Mouse (Mus musculus) left cerebral cortex, postnatal 4 days (tissue): ENCODE data around the gene Atg16l1. TPM values are rescaled to one million over a fixed set of nuclear protein-coding genes. Genes with fewer than 3 reads are reported as not detected.
"Not testable (repeated sequence)": the region's sequence is repeated elsewhere in the genome, so short reads cannot be mapped to it uniquely, and the experiment has no call there.

Experiments
- DNase-seq: peaks from one replicate; pipeline ENCODE4 v3.0.0-alpha.2; 2022
- intact Hi-C: fragments of 180-260 bp; cut with DNase I; formaldehyde crosslinking; loops from one replicate; pipeline ENCODE4 v1.15.1; 2025
- total RNA-seq, 2 experiments: library from RNA; stranded (reverse); gene quantifications; 2 replicates each; pipeline ENCODE4 v1.2.3; 2021

Gene Atg16l1
- total RNA-seq, 2 experiments from 2014 or later: 79.4 to 83.8 TPM

DNA sequence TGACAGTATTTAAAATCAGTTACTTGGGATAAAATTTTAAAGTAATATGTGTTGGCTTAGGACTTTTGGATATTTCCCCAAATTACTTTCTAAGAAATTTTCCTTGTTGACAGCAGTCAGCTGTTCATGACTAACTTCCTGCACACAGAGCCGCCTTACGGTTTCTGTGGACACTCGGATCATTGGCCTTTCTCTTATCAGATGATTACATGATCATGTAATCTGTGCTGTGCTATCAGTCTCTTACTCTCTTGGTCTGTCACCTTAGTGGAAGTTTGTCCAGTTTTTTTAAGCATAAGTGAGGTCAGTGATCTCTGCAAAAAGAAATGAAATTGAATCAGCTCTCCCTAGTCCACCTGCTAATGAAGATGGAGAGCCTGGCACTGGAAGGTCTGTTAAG lies 16.1 kb downstream of the Atg16l1 start:
- DNase-seq: no peak
- intact Hi-C loops: loop anchor here (10.0 kb wide), 1 partner anchor 173 kb away; no protein-coding TSS in a partner anchor

DNA sequence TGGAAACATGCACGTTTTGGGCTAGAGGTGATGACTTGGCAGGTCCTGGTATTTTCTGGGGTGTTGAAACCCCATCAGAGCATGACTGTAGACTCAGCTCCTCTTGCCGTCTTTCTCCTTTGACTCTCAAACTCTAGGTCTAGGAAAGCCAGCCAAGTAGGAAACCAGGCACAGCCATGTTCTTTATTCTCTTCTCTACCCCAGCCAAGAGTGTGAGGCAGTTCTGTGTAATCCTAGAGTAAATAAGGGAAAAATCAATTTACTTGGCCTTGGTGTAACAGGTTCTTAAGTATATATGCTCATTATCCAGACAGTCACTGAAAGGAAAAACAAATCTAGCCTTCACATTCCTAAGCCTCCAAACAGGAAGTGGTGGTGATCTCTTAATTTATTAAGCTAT lies 17.7 kb downstream of the Atg16l1 start:
- DNase-seq: no peak
- intact Hi-C loops: loop anchor here (10.0 kb wide), 1 partner anchor 171 kb away; no protein-coding TSS in a partner anchor

DNA sequence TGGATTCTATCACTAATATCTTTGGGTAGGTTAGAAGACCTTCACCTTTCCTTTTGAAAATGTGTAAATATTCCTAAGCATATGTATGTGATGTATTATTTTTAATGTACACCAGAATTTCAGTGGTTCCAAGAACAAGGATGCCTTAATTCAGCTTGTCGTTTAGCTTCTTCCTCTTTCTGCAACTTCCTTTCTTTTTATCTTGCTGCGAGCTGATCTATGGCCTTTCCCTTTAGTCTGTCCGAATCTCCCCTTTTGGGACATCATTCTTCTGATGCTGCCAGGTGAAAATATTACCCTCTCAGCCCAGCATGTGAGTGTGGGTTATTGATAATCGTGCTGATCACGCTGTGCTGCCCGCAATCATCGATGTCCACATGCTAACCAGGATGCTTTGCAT lies 19.2 kb downstream of the Atg16l1 start:
- no peak for DNase-seq
- intact Hi-C loops: loop anchor here (5.0 to 10.0 kb wide), 2 partner anchors 170 to 543 kb away; no protein-coding TSS in a partner anchor

DNA sequence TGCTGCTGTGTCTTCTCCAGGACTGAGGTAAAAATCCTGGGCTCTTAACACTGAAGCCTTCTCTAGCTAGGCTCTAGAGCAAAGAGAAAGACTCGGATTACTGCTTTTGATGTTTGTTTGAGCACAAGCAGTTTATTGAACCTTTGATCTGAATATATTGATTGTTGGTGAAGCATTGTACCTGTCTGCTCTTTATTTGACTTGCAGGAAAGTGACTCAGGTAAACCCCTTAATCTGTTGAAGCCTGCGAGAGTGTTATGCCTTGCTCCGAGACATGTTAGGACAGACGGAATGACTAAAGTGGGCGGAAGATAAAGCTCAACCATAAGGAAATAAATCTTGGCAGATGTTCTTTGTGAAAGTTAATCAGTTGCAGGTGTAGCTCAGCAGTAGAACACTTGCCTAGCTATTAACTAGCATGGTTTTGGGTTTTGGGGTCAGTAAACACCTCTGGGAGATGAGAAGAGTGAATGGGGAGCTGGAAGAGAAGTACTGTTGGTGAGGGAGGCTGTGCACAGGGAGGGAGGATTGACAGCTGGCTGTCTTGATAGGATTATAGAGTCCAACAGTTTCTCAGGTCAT lies 23.6 kb downstream of the Atg16l1 start:
- DNase-seq: no peak
- intact Hi-C loops: loop anchor here (5.0 to 10.0 kb wide), 2 partner anchors 166 to 547 kb away; no protein-coding TSS in a partner anchor

DNA sequence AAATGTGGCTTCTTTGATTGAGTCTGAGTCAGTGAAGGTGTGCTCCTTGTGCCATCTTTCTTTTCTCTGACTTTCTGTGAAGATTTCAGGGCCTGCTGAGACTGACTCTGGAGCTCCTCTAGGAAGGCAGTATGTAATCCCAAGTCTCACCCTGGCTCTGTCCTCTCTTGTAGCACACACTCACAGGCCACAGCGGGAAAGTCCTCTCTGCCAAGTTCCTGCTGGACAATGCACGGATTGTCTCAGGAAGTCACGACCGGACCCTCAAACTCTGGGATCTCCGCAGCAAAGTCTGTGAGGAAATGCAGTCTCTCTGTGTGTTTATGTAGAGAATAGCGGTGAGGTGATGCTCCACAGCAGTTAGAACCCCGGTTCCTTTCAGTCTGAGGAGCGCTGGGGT lies 30.0 kb downstream of the Atg16l1 start:
- peak; percentile 38 for DNase-seq
- intact Hi-C loops: no loop called here

DNA sequence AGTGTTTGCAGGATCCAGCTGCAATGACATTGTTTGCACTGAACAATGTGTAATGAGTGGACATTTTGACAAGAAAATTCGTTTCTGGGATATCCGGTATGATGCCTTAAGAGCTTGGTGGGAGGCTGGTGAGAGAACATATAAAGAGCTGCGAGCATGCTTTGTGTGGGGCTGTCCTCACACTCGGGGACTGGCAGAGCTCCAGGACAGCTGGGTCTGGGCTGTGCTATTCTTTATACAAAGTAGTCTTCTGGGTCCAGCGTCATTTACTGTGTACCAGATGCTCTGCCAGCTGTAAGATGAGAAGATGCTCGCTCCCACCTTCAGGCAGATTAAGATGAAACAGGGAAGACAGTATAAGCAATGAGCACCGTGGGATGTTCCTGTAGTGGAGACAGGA lies 30.6 kb downstream of the Atg16l1 start:
- peak; percentile 37 for DNase-seq
- intact Hi-C loops: no loop called here

DNA sequence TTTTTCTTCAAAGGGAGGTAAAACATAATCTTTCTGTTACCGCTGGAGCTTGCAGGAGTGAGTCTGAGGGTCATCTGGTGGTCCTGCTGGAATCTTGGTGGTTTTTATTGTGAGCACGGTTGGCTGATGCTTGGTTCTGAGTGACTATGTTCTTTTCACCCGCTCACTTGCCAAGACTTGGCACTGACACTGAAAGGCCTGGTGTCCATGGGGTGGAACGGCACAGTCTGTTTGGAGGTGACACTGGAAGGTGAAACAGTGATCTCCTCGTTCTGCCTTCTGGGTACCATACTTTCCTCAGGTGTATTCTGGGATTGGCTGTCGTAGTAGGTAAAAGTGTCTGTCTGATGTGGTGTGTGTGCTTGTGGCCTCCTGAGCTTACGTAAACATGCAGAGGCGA lies 34.0 kb downstream of the Atg16l1 start:
- no peak for DNase-seq
- intact Hi-C loops: no loop called here

DNA sequence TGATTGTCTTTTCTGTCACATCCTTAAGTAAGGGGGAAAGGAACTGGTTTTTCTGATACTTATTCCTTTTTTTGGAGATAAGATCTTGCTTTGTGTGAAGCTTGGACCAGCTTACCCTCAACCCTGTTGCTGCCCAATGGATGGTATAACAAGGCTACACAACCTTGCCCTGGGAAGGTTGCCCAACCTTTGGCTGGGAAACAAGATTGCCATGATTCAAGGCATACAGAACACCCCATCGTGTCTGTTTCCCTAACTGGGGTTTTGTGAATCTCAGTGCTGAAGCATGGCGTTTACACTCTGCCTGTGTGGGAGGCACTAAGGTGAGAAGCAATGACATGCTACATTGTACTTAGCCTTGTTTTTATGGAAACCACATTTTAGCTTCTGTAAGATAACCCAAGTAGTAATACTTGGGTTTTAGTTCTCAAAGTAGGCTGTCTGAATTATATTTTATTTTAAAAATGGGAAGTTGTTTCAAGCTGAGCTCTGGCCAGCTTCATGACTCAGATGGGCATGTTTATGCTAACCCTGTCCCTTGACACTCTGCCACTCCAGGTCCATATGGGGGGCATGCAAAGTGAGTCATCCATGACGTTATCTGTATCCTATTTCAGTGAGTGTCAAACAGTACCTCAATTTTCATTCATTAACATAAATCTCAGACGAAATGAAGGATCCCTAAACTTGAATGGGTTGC lies 36.9 kb downstream of the Atg16l1 start:
- intact Hi-C loops: no loop called here
- DNase-seq: no peak

DNA sequence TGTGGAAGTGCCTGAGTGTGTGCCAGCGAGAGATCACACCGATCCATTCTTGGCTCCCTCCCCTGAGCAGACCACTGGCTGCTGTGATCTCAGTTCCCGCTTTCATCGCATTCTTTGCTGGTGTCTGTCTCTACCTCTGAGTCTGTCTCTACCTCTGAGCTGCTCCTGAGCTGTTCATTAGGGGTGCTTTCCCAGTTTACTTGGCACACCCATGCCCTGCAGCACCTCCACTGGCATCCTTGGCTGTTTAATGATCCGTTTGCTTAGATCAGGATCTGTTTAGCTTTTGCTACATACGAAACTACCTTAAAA lies 37.4 kb downstream of the Atg16l1 start:
- intact Hi-C loops: no loop called here
- no peak for DNase-seq

DNA sequence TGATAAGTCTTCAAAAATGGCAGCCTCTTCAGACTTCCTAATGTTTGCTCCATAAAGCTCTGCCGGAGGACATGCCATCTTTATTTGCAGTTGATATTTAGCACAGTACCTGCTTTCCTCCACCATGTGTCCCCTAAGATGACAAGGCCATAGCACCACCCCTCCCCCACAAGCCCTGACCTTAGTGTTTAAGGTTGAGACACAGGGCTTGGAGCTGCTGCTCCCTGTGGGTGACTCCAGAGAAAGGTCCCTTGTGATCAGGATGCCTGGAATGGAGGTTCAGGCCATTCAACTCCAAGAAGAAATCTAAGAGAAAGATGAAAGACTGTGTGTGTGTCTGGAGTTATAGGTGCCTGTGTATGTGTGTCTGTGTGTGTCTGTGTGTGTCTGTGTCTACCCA lies 42.0 kb downstream of the Atg16l1 start:
- no peak for DNase-seq
- intact Hi-C loops: no loop called here

DNA sequence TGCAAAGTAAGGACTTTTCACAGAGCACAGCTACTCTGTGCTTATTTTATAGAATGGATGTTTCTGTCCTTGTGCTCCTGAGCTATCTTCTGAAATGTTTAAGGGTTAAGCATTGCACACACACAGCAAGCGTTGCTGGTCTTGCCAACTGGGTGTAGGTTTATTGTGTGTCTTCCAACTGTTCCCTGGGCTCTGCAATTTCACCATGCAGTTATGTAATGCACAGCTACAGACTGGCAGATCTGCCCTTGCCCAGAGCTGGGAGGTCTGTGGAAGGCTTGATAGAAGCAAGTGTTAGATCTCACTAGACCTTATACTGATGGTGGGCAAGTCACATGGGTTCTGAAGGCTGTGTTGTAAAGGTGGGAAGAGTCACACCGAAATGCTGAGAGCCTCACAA lies 42.6 kb downstream of the Atg16l1 start:
- DNase-seq: no peak

DNA sequence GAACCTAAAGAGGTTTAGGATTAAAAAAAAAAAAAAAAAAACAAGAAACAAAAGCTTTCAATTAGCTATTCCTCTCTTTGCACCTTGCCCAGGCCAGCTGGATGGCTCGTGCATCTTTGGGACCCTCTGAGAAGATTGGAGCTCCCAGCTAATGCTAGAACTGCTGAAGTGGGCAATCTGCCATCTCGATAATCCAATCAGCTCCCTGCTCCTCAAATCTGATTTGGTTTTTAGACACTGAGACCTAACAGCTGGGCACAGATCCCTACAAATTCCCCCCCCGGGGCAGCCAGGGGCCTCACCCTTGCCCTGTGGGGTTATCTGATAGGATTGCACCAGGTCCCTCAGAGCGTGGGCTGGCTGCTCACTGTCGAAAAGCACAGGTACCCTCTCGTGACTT lies 47.9 kb downstream of the Atg16l1 start, which contains the start of gene Sag:
Gene Sag (plus strand): TSS at position 105 of the 400 bp plus-strand sequence.
- no peak for DNase-seq
- intact Hi-C loops: no loop called here

More for the DNA sequence above, 42.6 kb downstream of the Atg16l1 start:
- intact Hi-C loops: no loop called here

DNA sequence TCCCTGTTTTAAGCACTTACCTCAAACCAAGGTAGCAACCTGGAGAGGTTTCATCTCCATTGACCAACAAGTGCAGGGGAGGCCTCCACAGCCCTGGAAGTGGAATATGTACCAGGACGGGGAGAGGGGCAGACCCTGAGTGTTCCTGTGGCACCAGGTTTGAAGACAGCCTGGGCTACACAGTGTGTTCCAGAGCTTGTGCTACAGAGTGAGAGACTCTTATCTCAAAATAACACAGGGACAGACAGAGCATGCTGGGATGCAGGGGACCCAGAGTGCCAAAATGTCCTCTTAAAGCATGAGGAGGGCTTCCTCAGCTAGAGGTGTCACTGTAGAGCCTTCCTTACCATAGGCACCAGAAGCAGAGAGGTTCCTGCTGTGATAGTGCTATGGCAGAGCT lies 52.1 kb downstream of the Atg16l1 start:
- no peak for DNase-seq
- intact Hi-C loops: no loop called here

DNA sequence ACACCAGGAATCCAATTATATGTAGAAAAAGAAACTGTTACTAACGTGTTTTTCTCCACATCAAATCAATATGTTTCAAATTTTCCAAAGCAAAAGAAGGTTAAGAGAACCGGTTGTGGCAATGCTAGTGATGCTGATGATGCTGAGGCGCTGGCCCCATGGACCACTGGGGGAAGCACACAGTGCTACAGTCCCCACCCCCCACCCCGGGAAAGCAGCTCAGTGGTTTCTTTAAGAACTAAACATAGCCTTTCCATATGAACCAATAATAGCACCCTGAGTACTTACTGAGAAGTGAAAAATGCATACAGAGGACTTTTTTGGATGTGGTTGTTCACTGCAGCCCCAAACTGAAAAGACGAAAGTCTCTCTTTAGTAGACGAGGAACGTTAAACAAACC lies 55.7 kb downstream of the Atg16l1 start:
- DNase-seq: no peak
- intact Hi-C loops: no loop called here

DNA sequence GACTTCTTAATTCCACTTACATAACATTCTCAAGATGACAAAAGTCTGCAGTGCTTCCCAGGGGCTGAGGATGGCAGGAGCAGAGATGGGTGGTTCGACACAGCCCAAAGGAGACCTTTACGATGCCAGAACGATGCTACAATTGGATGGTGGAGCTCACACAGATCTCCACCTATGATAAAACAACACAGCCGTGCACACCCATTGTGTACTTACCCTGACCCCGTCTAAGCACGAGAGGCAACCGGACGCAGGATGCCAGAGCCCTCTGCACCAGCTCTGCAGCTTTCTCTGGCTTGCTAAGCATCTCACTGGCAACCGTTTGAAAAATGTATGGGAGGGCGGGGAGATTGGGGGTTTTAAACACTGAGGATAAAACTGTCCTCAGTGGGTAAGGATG lies 56.4 kb downstream of the Atg16l1 start:
- intact Hi-C loops: no loop called here

DNA sequence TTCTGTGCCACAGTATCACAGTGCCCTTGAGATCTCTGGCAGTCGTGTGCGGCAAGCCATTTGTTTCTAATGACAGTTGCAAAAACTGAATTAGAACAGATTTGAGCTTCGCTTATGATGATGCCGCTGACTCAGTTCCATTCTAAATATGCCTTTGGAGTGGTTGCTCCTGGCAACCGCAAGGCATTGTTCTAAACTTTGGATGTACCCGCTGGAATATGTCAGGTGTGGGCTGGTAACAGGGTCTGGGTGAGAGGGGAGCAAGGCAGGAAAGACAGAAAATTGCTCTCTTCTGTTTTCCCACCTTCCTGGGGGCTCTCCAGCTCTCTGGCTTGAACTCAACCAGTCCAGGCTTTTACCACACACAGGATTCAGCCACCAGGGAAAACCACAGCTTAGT lies 57.5 kb downstream of the Atg16l1 start:
- no peak for DNase-seq
- intact Hi-C loops: no loop called here

More for the DNA sequence above, 56.4 kb downstream of the Atg16l1 start:
- no peak for DNase-seq

DNA sequence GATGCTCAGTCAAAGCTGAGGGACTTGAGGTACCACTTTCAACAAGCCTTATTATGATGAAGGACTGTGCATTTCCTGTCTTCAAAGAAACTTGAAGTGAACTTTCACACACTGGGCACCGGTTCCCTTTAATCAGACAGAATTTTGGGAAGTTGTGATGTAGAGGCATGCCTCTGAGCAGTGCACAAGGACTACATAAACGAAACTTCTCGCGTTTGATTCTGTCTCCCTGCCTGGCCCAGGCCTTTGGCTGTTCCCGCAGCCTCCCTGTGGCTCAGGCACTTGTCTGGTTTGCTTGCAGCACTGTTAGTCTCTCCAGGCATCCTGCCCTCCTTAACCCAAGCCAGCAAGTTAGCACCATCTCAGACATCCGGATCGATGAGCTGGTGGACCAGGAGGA lies 58.0 kb downstream of the Atg16l1 start:
- peak; percentile 9 for DNase-seq
- intact Hi-C loops: no loop called here

DNA sequence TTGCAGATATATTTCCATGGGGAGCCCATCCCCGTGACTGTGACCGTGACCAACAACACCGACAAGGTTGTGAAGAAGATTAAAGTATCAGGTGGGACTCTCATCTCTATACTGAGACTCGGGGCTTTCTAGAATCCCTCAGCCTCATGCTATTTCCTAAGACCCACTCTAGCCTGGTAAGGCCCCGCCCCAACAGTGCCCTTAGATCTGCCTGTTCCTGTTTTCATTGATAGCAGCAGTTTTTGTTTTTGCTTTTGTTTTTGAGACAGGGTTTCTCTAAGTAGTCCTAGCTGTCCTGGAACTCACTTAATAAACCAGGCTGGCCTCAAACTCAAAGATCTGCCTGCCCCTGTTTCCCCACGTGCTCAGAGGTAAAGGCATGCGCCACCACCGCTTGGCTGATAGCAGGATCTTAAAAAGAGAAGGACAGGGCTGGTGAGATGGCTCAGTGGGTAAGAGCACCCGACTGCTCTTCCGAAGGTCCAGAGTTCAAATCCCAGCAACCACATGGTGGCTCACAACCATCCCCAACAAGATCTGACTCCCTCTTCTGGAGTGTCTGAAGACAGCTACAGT lies 68.8 kb downstream of the Atg16l1 start:
- DNase-seq: no peak
- intact Hi-C loops: no loop called here

DNA sequence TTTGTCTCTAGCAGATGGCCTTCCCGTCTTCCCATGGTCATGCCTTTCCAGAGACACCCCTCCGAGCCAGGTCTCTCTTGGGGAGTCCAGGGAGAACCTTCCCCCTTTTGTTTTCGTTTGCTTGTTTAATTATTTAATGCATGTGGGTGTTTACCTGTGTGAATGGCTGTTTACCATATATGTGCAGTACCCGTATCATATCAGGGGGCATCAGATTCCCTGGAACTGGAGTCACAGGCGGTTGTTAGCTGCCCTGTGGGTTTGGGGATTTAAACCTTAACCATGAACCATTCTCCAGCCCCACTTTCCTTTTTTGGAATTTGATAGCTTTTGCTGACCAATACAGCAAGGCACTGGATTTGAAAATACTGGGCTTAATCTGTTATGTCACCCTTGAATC lies 69.6 kb downstream of the Atg16l1 start:
- intact Hi-C loops: no loop called here
- no peak for DNase-seq

DNA sequence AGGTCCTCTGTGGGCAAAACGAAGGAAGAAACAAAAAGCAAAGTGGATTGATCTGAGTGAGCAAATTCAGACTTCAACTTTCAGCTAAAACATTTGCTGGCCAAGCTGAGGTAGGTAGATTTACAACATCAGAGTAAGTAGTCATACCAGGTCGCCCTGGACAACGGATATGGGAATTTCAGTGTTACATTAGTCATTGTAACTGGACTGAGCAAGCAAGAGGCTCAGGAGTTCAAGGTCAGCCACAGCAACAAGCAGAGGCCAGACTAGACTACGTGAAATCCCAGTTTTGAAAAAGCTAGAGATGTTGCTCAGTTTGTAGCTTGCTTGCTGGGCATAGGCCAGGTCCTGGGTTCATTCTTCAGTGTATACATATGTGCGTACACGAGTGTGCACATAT lies 70.3 kb downstream of the Atg16l1 start:
- intact Hi-C loops: no loop called here
- DNase-seq: no peak

DNA sequence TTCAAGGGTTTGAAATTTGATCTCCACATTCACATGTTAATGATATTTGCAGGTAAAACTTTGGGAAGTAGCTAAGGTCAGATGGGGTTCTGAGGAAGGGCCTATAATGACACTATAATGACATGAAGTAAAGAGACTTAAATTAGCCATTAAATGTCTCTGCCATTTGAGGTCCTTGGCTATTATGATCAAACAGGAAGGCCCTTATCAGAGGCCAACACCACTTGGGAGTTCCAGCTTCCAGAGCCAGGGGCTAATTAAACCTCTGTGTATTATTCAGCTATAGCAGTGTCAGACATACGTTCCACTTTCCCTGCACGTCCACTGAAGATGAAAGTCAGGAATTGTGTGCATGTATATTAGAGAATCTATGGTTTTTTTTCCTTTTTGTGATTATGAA lies 70.8 kb downstream of the Atg16l1 start:
- intact Hi-C loops: no loop called here
- DNase-seq: no peak

DNA sequence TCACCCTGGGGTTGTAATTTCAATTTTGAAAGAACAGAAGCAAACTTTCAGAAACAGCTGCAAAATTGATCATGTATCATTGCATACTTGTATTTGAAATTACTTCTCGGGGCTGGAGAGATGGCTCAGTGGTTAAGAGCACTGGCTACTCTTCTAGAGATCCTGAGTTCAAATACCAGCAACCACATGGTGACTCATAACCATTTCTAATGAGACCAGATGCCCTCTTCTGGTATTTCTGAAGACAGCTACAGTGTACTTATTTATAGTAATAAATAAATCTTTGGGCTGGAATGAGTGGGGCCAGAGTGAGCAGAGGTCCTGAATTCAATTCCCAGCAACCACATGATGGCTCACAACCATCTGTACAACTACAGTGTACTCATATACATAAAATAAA lies 71.8 kb downstream of the Atg16l1 start:
- intact Hi-C loops, DNase-seq: not testable (repeated sequence)
